Mouse (Mus musculus): ENCODE data around the gene Fkbp6. TPM values are rescaled to one million over a fixed set of nuclear protein-coding genes. Genes with fewer than 3 reads are reported as not detected.

Fkbp6 gene
- polyA plus RNA-seq, 1 experiment from 2014 or later: 0.46 TPM

DNA sequence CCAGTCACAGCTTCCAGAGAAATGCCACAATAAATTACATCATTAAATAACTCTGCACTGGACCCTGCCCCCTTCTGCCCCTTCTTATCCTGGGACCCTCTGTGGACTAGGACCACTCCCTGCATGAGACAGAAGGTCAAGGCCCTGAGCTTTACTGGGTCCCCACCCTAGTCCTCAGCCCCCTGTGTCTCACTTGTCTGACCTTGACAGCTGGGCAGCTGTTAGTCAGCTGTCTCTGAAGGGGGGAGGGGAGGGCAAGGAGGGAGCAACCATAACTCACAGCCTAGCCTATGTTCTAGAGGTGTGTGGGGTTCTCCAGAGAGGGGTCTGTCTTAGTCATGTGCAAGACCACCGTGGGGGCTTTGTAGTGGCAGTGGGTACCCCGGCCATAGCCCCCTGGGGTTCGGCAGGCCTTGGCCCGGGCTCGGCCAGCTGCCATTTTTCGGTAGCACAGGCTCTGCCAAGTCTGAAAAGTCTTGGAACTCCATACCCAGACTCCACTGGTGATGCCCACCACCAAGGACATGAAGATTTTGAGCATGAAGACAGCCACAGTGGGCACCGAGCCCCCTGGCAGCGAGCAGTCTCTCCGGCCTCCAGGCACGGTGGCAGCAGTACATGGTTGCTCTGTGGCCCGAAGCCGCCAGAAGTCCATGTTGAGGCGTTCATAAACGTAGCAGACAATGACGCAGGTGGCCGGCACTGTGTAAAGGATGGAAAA, 100.7 kb downstream of the Fkbp6 start:
- H3K27ac ChIP-seq (ENCODE audit: low read depth, low read length): no peak overlapping the region
- H3K27me3 ChIP-seq (ENCODE audit: control insufficient read depth, insufficient read depth, low read length): peaks cover 20% of the 10 kb centered on the region; the same call in 1 of the 2 replicates
- no peak overlapping the region for H3K4me3 ChIP-seq (ENCODE audit: low read depth, low read length)
- no peak overlapping the region for H3K9ac ChIP-seq (ENCODE audit: low read depth, low read length)
- H3K4me2 ChIP-seq: peak overlapping the region; percentile 29
- WGBS (ENCODE audit: insufficient replicate concordance): 80% methylated on average over 16 of the region's 16 CpGs
- no peak for ATAC-seq (replicated peaks; ENCODE audit: insufficient number of reproducible peaks, low FRiP score, low TSS enrichment)
- H3K36me3 ChIP-seq (ENCODE audit: control insufficient read depth, insufficient read depth, low read length): peaks cover 22% of the 10 kb centered on the region
- no peaks in the 10 kb centered on the region for H3K9me3 ChIP-seq (replicated peaks; ENCODE audit: control insufficient read depth, low read length)
- peaks cover 21% of the 10 kb centered on the region for H3K4me1 ChIP-seq (ENCODE audit: control insufficient read depth, insufficient read depth, low read length)

DNA sequence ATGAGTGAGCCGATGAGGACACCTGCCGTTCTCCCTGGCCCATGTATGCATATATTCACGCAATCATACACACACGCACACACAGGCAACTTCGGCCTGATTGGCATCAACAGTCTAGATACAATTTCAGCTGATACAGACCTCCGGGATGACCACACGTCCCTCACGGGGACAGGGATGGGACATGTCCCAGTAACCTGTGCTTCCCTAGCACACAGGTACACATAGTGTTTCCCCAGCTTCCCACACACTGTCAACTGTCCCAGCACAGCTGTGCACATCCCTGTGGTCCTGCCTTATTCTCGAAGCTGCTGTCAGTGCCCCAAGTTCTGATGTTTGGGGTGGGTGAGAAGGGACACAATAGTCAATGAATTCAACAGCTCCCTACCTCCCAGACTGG, 102.5 kb downstream of the Fkbp6 start:
- Histone ChIP-seq H3K27ac (ENCODE audit: low read depth, low read length) (no peak overlapping the region), H3K4me3 (ENCODE audit: low read depth, low read length) (no peak overlapping the region), H3K9me3 (replicated peaks; ENCODE audit: control insufficient read depth, low read length) (no peaks in the 10 kb centered on the region), H3K4me1 (ENCODE audit: control insufficient read depth, insufficient read depth, low read length) (peaks cover 23% of the 10 kb centered on the region), H3K4me2 (no peak overlapping the region), H3K9ac (ENCODE audit: low read depth, low read length) (no peak overlapping the region), H3K27me3 (ENCODE audit: control insufficient read depth, insufficient read depth, low read length) (peaks cover 20% of the 10 kb centered on the region; the same call in 1 of the 2 replicates), H3K36me3 (ENCODE audit: control insufficient read depth, insufficient read depth, low read length) (peaks cover 35% of the 10 kb centered on the region)
- ATAC-seq (replicated peaks; ENCODE audit: insufficient number of reproducible peaks, low FRiP score, low TSS enrichment): no peak
- 79% methylated on average over 9 of the region's 9 CpGs for WGBS (ENCODE audit: insufficient replicate concordance)

DNA sequence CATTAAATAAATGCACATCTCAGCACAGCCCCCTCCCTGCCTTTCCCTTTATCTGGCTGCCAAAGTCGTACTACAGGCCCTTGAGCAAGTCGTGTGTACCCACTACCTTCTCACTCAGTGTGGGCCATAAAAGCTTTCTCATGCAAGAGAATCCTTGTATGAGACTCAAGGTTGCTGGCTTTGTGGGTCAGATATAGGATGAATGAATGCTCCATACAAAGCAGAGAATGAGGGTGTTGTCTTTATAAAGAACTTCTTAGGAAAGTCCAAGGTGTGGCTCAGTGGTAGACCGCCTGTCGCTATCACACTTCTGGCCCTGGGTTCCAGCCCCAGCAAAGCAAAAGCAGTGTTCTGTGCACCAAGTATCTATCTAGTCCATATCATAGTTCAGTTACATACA, 103.3 kb downstream of the Fkbp6 start:
- H3K9ac ChIP-seq (ENCODE audit: low read depth, low read length): 0 out of 2 replicates have a peak overlapping the region, but pooled peaks have one; percentile 16
- ATAC-seq (replicated peaks; ENCODE audit: insufficient number of reproducible peaks, low FRiP score, low TSS enrichment): no peak
- H3K27ac ChIP-seq (ENCODE audit: low read depth, low read length): no peak overlapping the region
- peaks cover 20% of the 10 kb centered on the region; the same call in 1 of the 2 replicates for H3K27me3 ChIP-seq (ENCODE audit: control insufficient read depth, insufficient read depth, low read length)
- H3K4me2 ChIP-seq: no peak overlapping the region
- H3K36me3 ChIP-seq (ENCODE audit: control insufficient read depth, insufficient read depth, low read length): peaks cover 43% of the 10 kb centered on the region
- no peak overlapping the region for H3K4me3 ChIP-seq (ENCODE audit: low read depth, low read length)
- no peaks in the 10 kb centered on the region for H3K9me3 ChIP-seq (replicated peaks; ENCODE audit: control insufficient read depth, low read length)
- peaks cover 31% of the 10 kb centered on the region for H3K4me1 ChIP-seq (ENCODE audit: control insufficient read depth, insufficient read depth, low read length)
- WGBS (ENCODE audit: insufficient replicate concordance): 61% methylated on average over 4 of the region's 4 CpGs

DNA sequence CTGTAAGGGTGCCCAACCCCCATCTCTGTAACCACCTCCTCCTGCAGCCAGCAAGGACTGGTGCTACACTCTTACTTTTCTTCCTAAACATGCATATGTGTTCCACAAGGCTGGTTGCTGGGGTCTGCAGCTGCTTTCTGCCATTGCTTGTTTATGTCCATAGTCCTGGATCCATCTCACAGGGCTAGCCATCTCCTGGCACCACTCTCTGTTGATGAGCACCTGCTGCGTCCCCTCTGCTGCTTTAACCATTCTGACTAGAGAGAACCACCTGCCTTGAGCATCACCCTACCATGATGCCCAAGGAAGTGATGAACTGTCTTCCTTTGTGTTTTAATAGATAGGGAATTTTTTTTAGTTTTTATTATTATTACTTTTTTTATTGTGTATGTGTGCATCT, 106.7 kb downstream of the Fkbp6 start:
- H3K4me2 ChIP-seq: no peak overlapping the region
- H3K36me3 ChIP-seq (ENCODE audit: control insufficient read depth, insufficient read depth, low read length): peaks cover 61% of the 10 kb centered on the region
- WGBS (ENCODE audit: insufficient replicate concordance): 96% methylated on average over 1 of the region's 1 CpGs
- no peaks in the 10 kb centered on the region for H3K27me3 ChIP-seq (ENCODE audit: control insufficient read depth, insufficient read depth, low read length)
- no peak for ATAC-seq (replicated peaks; ENCODE audit: insufficient number of reproducible peaks, low FRiP score, low TSS enrichment)
- no peaks in the 10 kb centered on the region for H3K9me3 ChIP-seq (replicated peaks; ENCODE audit: control insufficient read depth, low read length)
- peak overlapping the region; percentile 93 for H3K27ac ChIP-seq (ENCODE audit: low read depth, low read length)
- H3K4me3 ChIP-seq (ENCODE audit: low read depth, low read length): no peak overlapping the region
- H3K4me1 ChIP-seq (ENCODE audit: control insufficient read depth, insufficient read depth, low read length): peaks cover 28% of the 10 kb centered on the region
- H3K9ac ChIP-seq (ENCODE audit: low read depth, low read length): 0 out of 2 replicates have a peak overlapping the region, but pooled peaks have one; percentile 3

DNA sequence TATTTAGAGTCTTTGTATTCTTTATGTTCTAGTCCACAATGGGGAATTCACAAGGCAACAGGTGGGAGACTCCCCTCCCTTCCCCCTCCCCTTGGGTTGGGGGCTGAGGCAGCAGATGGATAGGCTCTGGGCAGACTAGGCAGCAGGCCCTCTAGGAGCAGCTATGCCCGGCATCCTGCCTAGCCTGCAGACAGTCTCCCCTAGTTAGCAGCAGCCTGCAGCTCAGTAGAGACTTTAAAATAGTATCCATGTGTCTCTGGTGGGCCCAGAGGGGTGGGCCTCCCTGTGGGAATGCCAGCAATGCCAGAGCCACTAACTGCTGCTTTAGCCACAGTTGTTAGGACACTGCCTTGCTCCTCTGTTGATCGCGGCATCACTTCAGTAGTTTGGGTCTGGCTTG, 107.2 kb downstream of the Fkbp6 start:
- H3K27me3 ChIP-seq (ENCODE audit: control insufficient read depth, insufficient read depth, low read length): no peaks in the 10 kb centered on the region
- 0 out of 2 replicates have a peak overlapping the region, but pooled peaks have one; percentile 16 for H3K4me2 ChIP-seq
- H3K4me1 ChIP-seq (ENCODE audit: control insufficient read depth, insufficient read depth, low read length): peaks cover 28% of the 10 kb centered on the region
- H3K9me3 ChIP-seq (replicated peaks; ENCODE audit: control insufficient read depth, low read length): no peaks in the 10 kb centered on the region
- H3K4me3 ChIP-seq (ENCODE audit: low read depth, low read length): no peak overlapping the region
- peak; percentile 33; the same call in 1 of the 2 replicates for ATAC-seq (replicated peaks; ENCODE audit: insufficient number of reproducible peaks, low FRiP score, low TSS enrichment)
- peaks cover 66% of the 10 kb centered on the region for H3K36me3 ChIP-seq (ENCODE audit: control insufficient read depth, insufficient read depth, low read length)
- 63% methylated on average over 3 of the region's 3 CpGs for WGBS (ENCODE audit: insufficient replicate concordance)
- H3K9ac ChIP-seq (ENCODE audit: low read depth, low read length): no peak overlapping the region
- H3K27ac ChIP-seq (ENCODE audit: low read depth, low read length): peak overlapping the region; percentile 93

DNA sequence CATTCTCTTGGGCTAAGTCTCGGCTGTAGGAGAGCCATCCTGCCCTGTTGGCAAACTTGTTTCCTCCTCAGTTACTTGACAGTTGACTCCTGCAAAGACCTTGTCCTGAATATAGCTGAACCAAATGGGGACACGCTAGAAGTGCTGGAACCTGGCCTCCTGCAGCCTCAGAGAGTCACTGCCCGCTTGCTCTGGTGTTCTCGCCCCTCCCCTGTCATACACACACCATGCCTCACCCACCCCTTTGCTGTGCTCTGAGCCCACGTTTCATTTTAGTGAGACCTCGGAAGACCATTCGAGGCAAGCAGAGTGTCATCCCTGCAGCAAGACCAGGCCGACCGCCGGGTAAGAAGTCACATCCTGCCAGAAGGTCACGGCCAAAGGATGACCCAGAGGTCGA, 107.7 kb downstream of the Fkbp6 start:
- Histone ChIP-seq H3K9ac (ENCODE audit: low read depth, low read length) (no peak overlapping the region), H3K36me3 (ENCODE audit: control insufficient read depth, insufficient read depth, low read length) (peaks cover 71% of the 10 kb centered on the region), H3K4me2 (no peak overlapping the region), H3K9me3 (replicated peaks; ENCODE audit: control insufficient read depth, low read length) (no peaks in the 10 kb centered on the region), H3K27ac (ENCODE audit: low read depth, low read length) (peak overlapping the region; percentile 93), H3K4me3 (ENCODE audit: low read depth, low read length) (no peak overlapping the region), H3K27me3 (ENCODE audit: control insufficient read depth, insufficient read depth, low read length) (no peaks in the 10 kb centered on the region), H3K4me1 (ENCODE audit: control insufficient read depth, insufficient read depth, low read length) (peaks cover 28% of the 10 kb centered on the region)
- WGBS (ENCODE audit: insufficient replicate concordance): 72% methylated on average over 12 of the region's 12 CpGs
- ATAC-seq (replicated peaks; ENCODE audit: insufficient number of reproducible peaks, low FRiP score, low TSS enrichment): no peak

Small RNA genes lying within 50 kb of the gene (microRNA-seq; reads per million reads assigned to microRNA genes)
- 1.1 reads per million, percentile 15 among the genes with 10 or more reads in this experiment for gene Mir7033 (ENCODE audit: borderline number of aligned reads)

Other genes starting within 250 kb of the Fkbp6 start
- gene Tbl2, start 200.4 kb downstream of the Fkbp6 start, polyA plus RNA-seq (2014; fragmentation: Nextera tagmentation; extraction: Ambion mirVana): 20.0 and 21.3 TPM in 2 replicates
- gene Bcl7b, start 181.8 kb downstream of the Fkbp6 start, polyA plus RNA-seq (2014; fragmentation: Nextera tagmentation; extraction: Ambion mirVana): 32.3 and 35.2 TPM in 2 replicates
- gene Baz1b, start 162.8 kb downstream of the Fkbp6 start, polyA plus RNA-seq (2014; fragmentation: Nextera tagmentation; extraction: Ambion mirVana): 28.9 and 45.4 TPM in 2 replicates
- 3.6 and 4.9 TPM in 2 replicates for gene Fzd9, start 98.8 kb downstream of the Fkbp6 start, polyA plus RNA-seq (2014; fragmentation: Nextera tagmentation; extraction: Ambion mirVana)
- not detected in 2 replicates for gene Trim50, start 3.3 kb upstream of the Fkbp6 start, polyA plus RNA-seq (2014; fragmentation: Nextera tagmentation; extraction: Ambion mirVana)
- 15.9 and 16.0 TPM in 2 replicates for gene Nsun5, start 19.9 kb upstream of the Fkbp6 start, polyA plus RNA-seq (2014; fragmentation: Nextera tagmentation; extraction: Ambion mirVana)
- 10.2 and 11.8 TPM in 2 replicates for gene Pom121, start 44.5 kb upstream of the Fkbp6 start, polyA plus RNA-seq (2014; fragmentation: Nextera tagmentation; extraction: Ambion mirVana)
- gene Hip1, start 195.1 kb upstream of the Fkbp6 start, polyA plus RNA-seq (2014; fragmentation: Nextera tagmentation; extraction: Ambion mirVana): 33.2 and 37.6 TPM in 2 replicates
- gene Ccl26, start 213.5 kb upstream of the Fkbp6 start, polyA plus RNA-seq (2014; fragmentation: Nextera tagmentation; extraction: Ambion mirVana): not detected in 2 replicates
- 0.93 TPM in 1 of 2 replicates, not detected in the other for gene Ccl24, start 223.0 kb upstream of the Fkbp6 start, polyA plus RNA-seq (2014; fragmentation: Nextera tagmentation; extraction: Ambion mirVana)